Mouse (Mus musculus) spleen, adult 2 months (tissue): ENCODE results near the gene 4930579G24Rik.

Experiments
- CTCF ChIP-seq: fragments of 200-500 bp; IDR thresholded peaks from 2 replicates; pipeline ENCODE4 v1.5.1; 2011; ENCODE audit warnings: mild to moderate bottlenecking, inconsistent platforms; ENCODE audit not compliant: insufficient read depth, insufficient read length, insufficient replicate concordance; ENCODE audit errors: extremely low read depth
- POLR2A ChIP-seq: fragments of 200-500 bp; IDR thresholded peaks from 2 replicates; pipeline ENCODE4 v1.6.1; 2011; ENCODE audit warnings: low read depth, low read length, inconsistent platforms

GRCm38 (mm10) chr3:79629416-79629730 is 494 bp downstream of the 4930579G24Rik start, which contains the start of gene Etfdh:
- TF ChIP-seq POLR2A (no peak), CTCF (no peak)
